In genomic region chr11:83224750-83225149, GRCm38 (mm10) we compare ENCODE assay signal across 19 mouse cellular contexts. TPM values are rescaled to one million over a fixed set of nuclear protein-coding genes. Genes with fewer than 3 reads are reported as not detected.
A peak's percentile ranks its signal among the peaks of the same experiment; 100 is the strongest.
DNase-seq lines count a peak whose midpoint lies in the region; ATAC-seq and TF ChIP-seq lines count a peak whose summit lies in the region.
"Had no signal": no experiment of that assay in that cellular context is flagged by ENCODE, and none has a peak within 500 bp of the region (broad histone marks: within the 10 kb centered on the region; RNA-seq: fewer than 3 reads in every experiment).

No protein-coding gene starts in this region.

- H3K36me3 ChIP-seq in stomach, embryonic 15.5 days = no peaks in the 10 kb centered on the region
- H3K36me3 ChIP-seq in stomach, postnatal 0 days (ENCODE audit: control insufficient read depth, insufficient read depth, low read length) = no peaks in the 10 kb centered on the region
- H3K36me3 ChIP-seq in MEL (ENCODE audit: control insufficient read depth in 1 of 2, insufficient read depth in 2 of 2, low read length in 2 of 2) = peaks cover 26 to 31% of the 10 kb centered on the region in 2 experiments
- H3K36me3 ChIP-seq: embryonic facial prominence, embryonic 12.5 days; forebrain, embryonic 12.5 days; hindbrain, embryonic 15.5 days; midbrain, embryonic 12.5 days; neural tube, embryonic 13.5 days had no signal

- peaks cover 41% of the 10 kb centered on the region for H3K79me2 ChIP-seq in MEL (ENCODE audit: control insufficient read depth, insufficient read depth, low read length, poor library complexity)

- TF ChIP-seq EP300 in stomach, postnatal 0 days (optimal IDR thresholded peaks at IDR 0.05) = no peak
- TF ChIP-seq EP300 in MEL (IDR thresholded peaks at IDR 0.05; ENCODE audit: low read depth in 1 of 2, low read length in 2 of 2) = no peak

- peak in 1 of 2 experiments; percentile 17; a peak in 1 of 4 replicates for TF ChIP-seq POLR2A in MEL (IDR thresholded peaks at IDR 0.05; ENCODE audit: control insufficient read depth in 1 of 2, insufficient read depth in 1 of 2, low read depth in 1 of 2, low read length in 2 of 2, poor library complexity in 1 of 2)

- H3K27me3 ChIP-seq in stomach, embryonic 15.5 days (replicated peaks) = no peaks in the 10 kb centered on the region
- no peaks in the 10 kb centered on the region for H3K27me3 ChIP-seq in stomach, postnatal 0 days (ENCODE audit: control insufficient read depth, insufficient read depth, low read length)
- H3K27me3 ChIP-seq in MEL (ENCODE audit: control insufficient read depth in 1 of 2, insufficient read depth in 2 of 2, low read length in 2 of 2) = peaks cover 0 to 3% of the 10 kb centered on the region in 2 experiments; a peak in 2 of 4 replicates
- H3K27me3 ChIP-seq: embryonic facial prominence, embryonic 12.5 days; forebrain, embryonic 12.5 days; hindbrain, embryonic 15.5 days; midbrain, embryonic 12.5 days; neural tube, embryonic 13.5 days had no signal

- intact Hi-C loops in left cerebral cortex, postnatal 36 days (cut with DNase I) = no loop called here

- no peak for DNase-seq in stomach, postnatal 0 days (ENCODE audit: low spot score)
- peak; percentile 64 for DNase-seq in MEL (ENCODE audit: low read depth, low spot score)
- DNase-seq in naive thymus-derived CD4-positive, alpha-beta T cell, adult 2 months (ENCODE audit: low read depth) = peak; percentile 23
- DNase-seq in layer of hippocampus, adult 9-10 months (ENCODE audit: low spot score) = no peak
- DNase-seq in left cerebral cortex, postnatal 36 days (ENCODE audit: low spot score in 2 of 2) = no peak
- DNase-seq: cerebellum, postnatal 14 days; gastrocnemius, postnatal 10 days; kidney, adult 8-10 months; retina, postnatal 1 day had no signal

- H3K27ac ChIP-seq in stomach, embryonic 15.5 days = no peak overlapping the region
- H3K27ac ChIP-seq in stomach, postnatal 0 days (replicated peaks) = no peak overlapping the region
- peak overlapping the region; percentile 86 for H3K27ac ChIP-seq in MEL (ENCODE audit: control insufficient read depth, low read depth, low read length)
- H3K27ac ChIP-seq: embryonic facial prominence, embryonic 12.5 days; forebrain, embryonic 12.5 days; hindbrain, embryonic 15.5 days; midbrain, embryonic 12.5 days; neural tube, embryonic 13.5 days had no signal

- no peak for TF ChIP-seq RAD21 in MEL (IDR thresholded peaks at IDR 0.05; ENCODE audit: low read depth, low read length)

- no peak overlapping the region for H3K9ac ChIP-seq in stomach, embryonic 15.5 days
- no peak overlapping the region for H3K9ac ChIP-seq in stomach, postnatal 0 days (ENCODE audit: low read length)
- H3K9ac ChIP-seq in MEL (ENCODE audit: control insufficient read depth, low read depth, low read length, poor library complexity, severe bottlenecking) = peak overlapping the region; percentile 88
- H3K9ac ChIP-seq: embryonic facial prominence, embryonic 12.5 days; forebrain, embryonic 12.5 days; hindbrain, embryonic 15.5 days; lung, embryonic 14.5 days; midbrain, embryonic 12.5 days; neural tube, embryonic 13.5 days had no signal

- no peaks in the 10 kb centered on the region for H3K9me3 ChIP-seq in stomach, embryonic 15.5 days
- H3K9me3 ChIP-seq in stomach, postnatal 0 days (ENCODE audit: control insufficient read depth, low read length) = no peaks in the 10 kb centered on the region
- H3K9me3 ChIP-seq in MEL (replicated peaks; ENCODE audit: insufficient read depth, low read length) = no peaks in the 10 kb centered on the region
- H3K9me3 ChIP-seq: embryonic facial prominence, embryonic 12.5 days; forebrain, embryonic 12.5 days; hindbrain, embryonic 15.5 days; midbrain, embryonic 12.5 days; neural tube, embryonic 13.5 days had no signal

- no peak for ATAC-seq in stomach, embryonic 15.5 days (ENCODE audit: insufficient read depth, low FRiP score, low read depth)
- no peak for ATAC-seq in stomach, postnatal 0 days (ENCODE audit: low FRiP score, low TSS enrichment)
- ATAC-seq in granulocyte monocyte progenitor cell, adult 5-6 weeks (replicated peaks; ENCODE audit: poor library complexity, severe bottlenecking) = peak; percentile 52

- H3K4me3 ChIP-seq in stomach, embryonic 15.5 days (replicated peaks) = 0 out of 2 replicates have a peak overlapping the region, but pooled peaks have one; percentile 11
- H3K4me3 ChIP-seq in stomach, postnatal 0 days (ENCODE audit: low read depth, low read length) = no peak overlapping the region
- peak overlapping the region; percentile 80 to 89 for H3K4me3 ChIP-seq in MEL (ENCODE audit: control insufficient read depth in 1 of 2, insufficient read depth in 1 of 2, low read depth in 2 of 2, low read length in 2 of 2)
- H3K4me3 ChIP-seq: embryonic facial prominence, embryonic 12.5 days; forebrain, embryonic 12.5 days; hindbrain, embryonic 15.5 days; midbrain, embryonic 12.5 days; neural tube, embryonic 13.5 days had no signal

- no peak for TF ChIP-seq CTCF in stomach, postnatal 0 days (IDR thresholded peaks at IDR 0.05; ENCODE audit: low read depth)
- TF ChIP-seq CTCF in MEL (IDR thresholded peaks at IDR 0.05 in 2 of 3, conservative IDR thresholded peaks at IDR 0.05 in 1 of 3; ENCODE audit: control insufficient read depth in 1 of 3, insufficient read depth in 1 of 3, low read depth in 2 of 3, low read length in 3 of 3, poor library complexity in 1 of 3, severe bottlenecking in 1 of 3) = no peak

- H3K4me2 ChIP-seq in stomach, embryonic 15.5 days = no peak overlapping the region
- H3K4me2 ChIP-seq in stomach, postnatal 0 days (replicated peaks; ENCODE audit: low read depth) = no peak overlapping the region
- H3K4me2 ChIP-seq: embryonic facial prominence, embryonic 12.5 days; forebrain, embryonic 12.5 days; heart, embryonic 11.5 days; hindbrain, embryonic 15.5 days; lung, embryonic 14.5 days; midbrain, embryonic 12.5 days; neural tube, embryonic 13.5 days had no signal

- 62% methylated on average over 3 of the region's 3 CpGs for WGBS in stomach, embryonic 15.5 days
- 68% methylated on average over 3 of the region's 3 CpGs for WGBS in stomach, postnatal 0 days

- H3K4me1 ChIP-seq in stomach, embryonic 15.5 days = no peaks in the 10 kb centered on the region
- H3K4me1 ChIP-seq in stomach, postnatal 0 days (replicated peaks; ENCODE audit: control insufficient read depth, insufficient read depth) = no peaks in the 10 kb centered on the region
- peaks cover 3 to 31% of the 10 kb centered on the region in 2 experiments for H3K4me1 ChIP-seq in MEL (ENCODE audit: control insufficient read depth in 1 of 2, insufficient read depth in 2 of 2, low read length in 2 of 2)
- H3K4me1 ChIP-seq: embryonic facial prominence, embryonic 12.5 days; forebrain, embryonic 12.5 days; hindbrain, embryonic 15.5 days; midbrain, embryonic 12.5 days; neural tube, embryonic 13.5 days had no signal

TF ChIP-seq in MEL, 35 proteins besides CTCF, POLR2A, EP300 and RAD21:
- peak; percentile 58 for TF ChIP-seq USF1 (IDR thresholded peaks at IDR 0.05; ENCODE audit: low read depth, low read length)
- no peak for TF ChIP-seq ELF1 (IDR thresholded peaks at IDR 0.05; ENCODE audit: low read depth, low read length)
- TF ChIP-seq MXI1 (IDR thresholded peaks at IDR 0.05; ENCODE audit: low read depth, low read length) = peak; percentile 85
- TF ChIP-seq CHD1 (IDR thresholded peaks at IDR 0.05; ENCODE audit: low read depth, low read length) = 0 out of 2 replicates have a peak, but pooled peaks have one; percentile 47
- no peak; the same call in 1 of the 2 replicates for TF ChIP-seq E2F4 (IDR thresholded peaks at IDR 0.05; ENCODE audit: borderline replicate concordance, low read depth, low read length)
- peak; percentile 91 for TF ChIP-seq MAX (IDR thresholded peaks at IDR 0.05; ENCODE audit: low read length)
- TF ChIP-seq MYC (IDR thresholded peaks at IDR 0.05; ENCODE audit: low read depth, low read length) = peak; percentile 93
- no peak for TF ChIP-seq ZKSCAN1 (IDR thresholded peaks at IDR 0.05; ENCODE audit: low read depth, low read length)
- TF ChIP-seq POLR2AphosphoS5 (IDR thresholded peaks at IDR 0.05; ENCODE audit: borderline replicate concordance, low read depth, low read length) = no peak

RNA-seq across cellular contexts. Expression of gene Slfn3, which starts 33.6 kb away (rescaled TPM):
- polyA plus RNA-seq in stomach, embryonic 15.5 days (2015; fragmentation: Nextera tagmentation; extraction: Ambion mirVana) = 0.53 and 0.88 TPM in 2 replicates
- polyA plus RNA-seq in stomach, postnatal 0 days (2015; fragmentation: Nextera tagmentation; extraction: Ambion mirVana) = 0.22 and 0.31 TPM in 2 replicates
- total RNA-seq in MEL (2012; rRNA removed) = 0.10 and 0.23 TPM in 2 replicates
- under 1 TPM in 1 of 2 experiments, not detected in 1; 0.35 TPM for polyA plus RNA-seq in MEL (2012; ENCODE audit: insufficient read depth in 1 of 2, insufficient read length in 2 of 2, low read depth in 1 of 2, low replicate concordance in 2 of 2, missing spikeins in 1 of 2)
- total RNA-seq in granulocyte monocyte progenitor cell, adult 5-6 weeks (2014; fragmentation: Nextera tagmentation) = 15.8 and 16.6 TPM in 2 replicates
- 27.5 and 33.9 TPM in 2 replicates for total RNA-seq in granulocyte monocyte progenitor cell, adult 5-6 weeks (2017)
- total RNA-seq in left cerebral cortex, postnatal 36 days (2021) = 1 to 10 TPM in 1 of 2 experiments, under 1 TPM in 1; 0.37 to 1.0 TPM

RNA-seq across cellular contexts. Expression of gene Slfn4, which starts 49.8 kb away (rescaled TPM):
- polyA plus RNA-seq in stomach, embryonic 15.5 days (2015; fragmentation: Nextera tagmentation; extraction: Ambion mirVana) = 0.73 and 0.76 TPM in 2 replicates
- polyA plus RNA-seq in stomach, postnatal 0 days (2015; fragmentation: Nextera tagmentation; extraction: Ambion mirVana) = 0.52 and 0.64 TPM in 2 replicates
- total RNA-seq in MEL (2012; rRNA removed) = not detected in 2 replicates
- polyA plus RNA-seq in MEL (2012; ENCODE audit: insufficient read depth in 1 of 2, insufficient read length in 2 of 2, low read depth in 1 of 2, low replicate concordance in 2 of 2, missing spikeins in 1 of 2) = under 1 TPM in 1 of 2 experiments, not detected in 1; 0.04 TPM
- total RNA-seq in granulocyte monocyte progenitor cell, adult 5-6 weeks (2014; fragmentation: Nextera tagmentation) = 1.5 and 2.8 TPM in 2 replicates
- total RNA-seq in granulocyte monocyte progenitor cell, adult 5-6 weeks (2017) = 6.4 and 7.2 TPM in 2 replicates
- not detected for total RNA-seq in left cerebral cortex, postnatal 36 days (2021)
- total RNA-seq: left cerebral cortex, postnatal 10 days had no signal
- polyA plus RNA-seq: embryonic facial prominence, embryonic 12.5 days; forebrain, embryonic 12.5 days; heart, embryonic 11.5 days; hindbrain, embryonic 15.5 days; lung, embryonic 14.5 days; midbrain, embryonic 12.5 days; neural tube, embryonic 13.5 days had no signal

Comparison
In these comparisons a context has a peak if more than half of its experiments do, and no peak if none do; other contexts are left out.
1. DNase-seq: peak in MEL (single experiment) and naive thymus-derived CD4-positive, alpha-beta T cell, adult 2 months (single experiment); none in stomach, postnatal 0 days (single experiment), layer of hippocampus, adult 9-10 months (single experiment) and left cerebral cortex, postnatal 36 days (0 of 2).
2. RNA of gene Slfn3, which starts 33.6 kb away (total RNA-seq): 15.8 to 33.9 TPM in granulocyte monocyte progenitor cell, adult 5-6 weeks; 0.37 to 1.0 TPM in left cerebral cortex, postnatal 36 days and 0.10 to 0.23 TPM in MEL; every median in the first group is over 4 times any median in the second.